Comparison of ENCODE assay signal across 13 mouse cellular contexts in genomic region chr2:65279029-65279690, GRCm38 (mm10). TPM values are rescaled to one million over a fixed set of nuclear protein-coding genes. Genes with fewer than 3 reads are reported as not detected.
DNase-seq lines count a peak whose midpoint lies in the region; ATAC-seq lines count a peak whose summit lies in the region.
"Had no signal": no experiment of that assay in that cellular context is flagged by ENCODE, and none has a peak within 500 bp of the region (broad histone marks: within the 10 kb centered on the region; RNA-seq: fewer than 3 reads in every experiment).

No protein-coding gene starts in this region.

- no peak overlapping the region for H3K9ac ChIP-seq in intestine, embryonic 14.5 days (ENCODE audit: low read length)
- no peak overlapping the region for H3K9ac ChIP-seq in intestine, embryonic 16.5 days (ENCODE audit: low read depth, low read length)
- H3K9ac ChIP-seq: limb, embryonic 15.5 days had no signal

- H3K27ac ChIP-seq in intestine, embryonic 14.5 days (ENCODE audit: low read depth): no peak overlapping the region
- H3K27ac ChIP-seq in intestine, embryonic 16.5 days (ENCODE audit: low read length): no peak overlapping the region; the same call in 1 of the 2 replicates
- H3K27ac ChIP-seq: hindbrain, embryonic 10.5 days; limb, embryonic 15.5 days had no signal

- ATAC-seq in intestine, embryonic 14.5 days (replicated peaks; ENCODE audit: low FRiP score, low TSS enrichment, low read depth): no peak
- ATAC-seq in intestine, embryonic 16.5 days: no peak
- no peak for ATAC-seq in erythroid progenitor cell, adult 5-6 weeks (replicated peaks; ENCODE audit: low FRiP score, poor library complexity, severe bottlenecking)

- H3K36me3 ChIP-seq in intestine, embryonic 14.5 days (ENCODE audit: control insufficient read depth, insufficient read depth, low read length): no peaks in the 10 kb centered on the region
- no peaks in the 10 kb centered on the region for H3K36me3 ChIP-seq in intestine, embryonic 16.5 days (ENCODE audit: control insufficient read depth, insufficient read depth, low read length)
- H3K36me3 ChIP-seq: hindbrain, embryonic 10.5 days; limb, embryonic 15.5 days had no signal

- WGBS in intestine, embryonic 14.5 days: 17% methylated on average over 4 of the region's 4 CpGs
- 22% methylated on average over 4 of the region's 4 CpGs for WGBS in intestine, embryonic 16.5 days

- peak; percentile 51 for DNase-seq in intestine, embryonic 14.5 days (ENCODE audit: low spot score)
- DNase-seq in CD4-positive helper T cell, adult 2 months (ENCODE audit: low read depth, low spot score): peak; percentile 7
- DNase-seq in adrenal gland, postnatal 36 days: peak; percentile 52 to 53
- peak; percentile 19 to 42 for DNase-seq in kidney, postnatal 36 days
- no peak for DNase-seq in cerebellum, adult 8-10 months
- no peak for DNase-seq in testis, postnatal 14 days (ENCODE audit: low spot score)
- DNase-seq: midbrain, embryonic 14.5 days had no signal

- H3K9me3 ChIP-seq in intestine, embryonic 14.5 days (ENCODE audit: control insufficient read depth, low read length): no peaks in the 10 kb centered on the region
- no peaks in the 10 kb centered on the region for H3K9me3 ChIP-seq in intestine, embryonic 16.5 days (ENCODE audit: control insufficient read depth, low read length)
- H3K9me3 ChIP-seq: hindbrain, embryonic 10.5 days; limb, embryonic 15.5 days had no signal

- H3K4me1 ChIP-seq in intestine, embryonic 14.5 days (replicated peaks; ENCODE audit: control insufficient read depth, insufficient read depth, low read length): peaks cover 5% of the 10 kb centered on the region
- H3K4me1 ChIP-seq in intestine, embryonic 16.5 days (ENCODE audit: control insufficient read depth, insufficient read depth, low read length): peaks cover 4% of the 10 kb centered on the region; the same call in 1 of the 2 replicates
- H3K4me1 ChIP-seq: hindbrain, embryonic 10.5 days; limb, embryonic 15.5 days had no signal

- no peaks in the 10 kb centered on the region for H3K27me3 ChIP-seq in intestine, embryonic 14.5 days (replicated peaks; ENCODE audit: control insufficient read depth, insufficient read depth, low read length)
- H3K27me3 ChIP-seq in intestine, embryonic 16.5 days (replicated peaks; ENCODE audit: control insufficient read depth, insufficient read depth, low read length): no peaks in the 10 kb centered on the region
- H3K27me3 ChIP-seq: limb, embryonic 15.5 days had no signal

- no peak overlapping the region for H3K4me3 ChIP-seq in intestine, embryonic 14.5 days (ENCODE audit: low read depth, low read length)
- H3K4me3 ChIP-seq in intestine, embryonic 16.5 days (ENCODE audit: low read length): no peak overlapping the region
- H3K4me3 ChIP-seq: erythroblast, embryonic 14.5 days; hindbrain, embryonic 10.5 days; limb, embryonic 15.5 days had no signal

- peak overlapping the region; percentile 28; the same call in 1 of the 2 replicates for H3K4me2 ChIP-seq in intestine, embryonic 14.5 days (ENCODE audit: low read length)
- H3K4me2 ChIP-seq in intestine, embryonic 16.5 days (ENCODE audit: low read depth, low read length): no peak overlapping the region
- H3K4me2 ChIP-seq: limb, embryonic 15.5 days had no signal

RNA-seq across cellular contexts. Expression of gene Cobll1, which starts 40.0 kb away (rescaled TPM):
- polyA plus RNA-seq in intestine, embryonic 14.5 days (2014; fragmentation: Nextera tagmentation; extraction: Ambion mirVana): 19.9 and 20.4 TPM in 2 replicates
- 20.2 and 23.6 TPM in 2 replicates for polyA plus RNA-seq in intestine, embryonic 16.5 days (2015; fragmentation: Nextera tagmentation; extraction: Ambion mirVana)
- 100 to 1,000 TPM; 264 to 353 TPM for total RNA-seq in adrenal gland, postnatal 36 days (2021)
- 2.9 and 4.3 TPM in 2 replicates for total RNA-seq in erythroid progenitor cell, adult 5-6 weeks (2015; ENCODE audit: low replicate concordance)
- not detected in 2 replicates for total RNA-seq in erythroid progenitor cell, adult 5-6 weeks (2017; ENCODE audit: low replicate concordance)
- total RNA-seq: MEL had no signal
- polyA plus RNA-seq: erythroblast, embryonic 14.5 days had no signal

Comparison
In these comparisons a context has a peak if more than half of its experiments do, and no peak if none do; other contexts are left out.
1. DNase-seq: peak in intestine, embryonic 14.5 days (single experiment), CD4-positive helper T cell, adult 2 months (single experiment), adrenal gland, postnatal 36 days (2 of 2) and kidney, postnatal 36 days (2 of 2); none in cerebellum, adult 8-10 months (single experiment) and testis, postnatal 14 days (single experiment).
2. RNA of gene Cobll1, which starts 40.0 kb away (total RNA-seq): 264 to 353 TPM in adrenal gland, postnatal 36 days; 2.9 to 4.3 TPM in erythroid progenitor cell, adult 5-6 weeks; every median in the first group is over 10 times any median in the second.